Mouse (Mus musculus) neutrophil, adult 65 days (primary cell): ENCODE results near the gene Sphkap. TPM values are rescaled to one million over a fixed set of nuclear protein-coding genes. Genes with fewer than 3 reads are reported as not detected.

Experiments used
- total RNA-seq: library from RNA; stranded (reverse); gene quantifications from 2 replicates; pipeline ENCODE4 v1.2.4, GENCODE M21; 2023

Gene Sphkap
- not detected in 2 replicates for total RNA-seq

GRCm38 (mm10) chr1:83408021-83408464, at the start of gene Sphkap:
Gene Sphkap, minus strand, starts transcription at chr1:83408200.

Other genes starting within 250 kb of the Sphkap start
- gene Daw1, start 248.4 kb downstream of the Sphkap start, total RNA-seq, result not detected in 2 replicates